Mouse (Mus musculus) heart, embryonic 15.5 days (tissue): Measurements from ENCODE around the gene Olfr889. TPM values are rescaled to one million over a fixed set of nuclear protein-coding genes. Genes with fewer than 3 reads are reported as not detected.
"Not testable (repeated sequence)": the region's sequence is repeated elsewhere in the genome, so short reads cannot be mapped to it uniquely, and the experiment has no call there.

Experiments
- ATAC-seq: fragments of 200-750 bp; cut with Nextera tagmentation; replicated peaks from 2 replicates; pipeline ENCODE4 v1.8.0; 2017; ENCODE audit warnings: low read depth, moderate TSS enrichment; ENCODE audit not compliant: insufficient number of reproducible peaks, insufficient read depth, low FRiP score
- H3K27ac ChIP-seq: fragments of 300-500 bp; sonication (generic); 2 replicates; pipeline ENCODE4 v1.5.1; 2015; ENCODE audit warnings: mild to moderate bottlenecking, inconsistent platforms
- H3K27me3 ChIP-seq: fragments of 300-500 bp; sonication (generic); 2 replicates; pipeline ENCODE4 v1.6.1; 2015; ENCODE audit warnings: inconsistent platforms
- H3K36me3 ChIP-seq: fragments of 300-500 bp; sonication (generic); 2 replicates; pipeline ENCODE4 v1.6.1; 2015; ENCODE audit warnings: mild to moderate bottlenecking, inconsistent platforms
- H3K4me1 ChIP-seq: fragments of 300-500 bp; sonication (generic); replicated peaks from 2 replicates; pipeline ENCODE4 v1.6.1; 2015; ENCODE audit warnings: inconsistent platforms
- H3K4me2 ChIP-seq: fragments of 300-500 bp; sonication (generic); 2 replicates; pipeline ENCODE4 v1.6.1; 2015; ENCODE audit warnings: inconsistent platforms, mild to moderate bottlenecking, moderate library complexity
- H3K4me3 ChIP-seq: fragments of 300-500 bp; sonication (generic); 2 replicates; pipeline ENCODE4 v1.5.1; 2015; ENCODE audit warnings: mild to moderate bottlenecking, inconsistent platforms
- H3K9ac ChIP-seq: fragments of 300-500 bp; sonication (generic); 2 replicates; pipeline ENCODE4 v1.6.1; 2015; ENCODE audit warnings: mild to moderate bottlenecking, inconsistent platforms
- H3K9me3 ChIP-seq: fragments of 300-500 bp; sonication (generic); replicated peaks from 2 replicates; pipeline ENCODE4 v1.6.1; 2016; ENCODE audit warnings: inconsistent platforms
- WGBS: fragments of 180-500 bp; shearing (Covaris S2); methylation state at CpG from one replicate; pipeline ENCODE4 v1.1.7; 2015; ENCODE audit warnings: mixed read lengths; 5-methylcytosine and 5-hydroxymethylcytosine counted together
- polyA plus RNA-seq: library from polyadenylated mRNA; unstranded; fragments of >200 nt; fragmentation: Nextera tagmentation; extraction: Ambion mirVana; gene quantifications from 2 replicates; pipeline ENCODE4 v1.2.1, GENCODE M21; 2015

Gene Olfr889
- polyA plus RNA-seq = 0.03 TPM in 1 of 2 replicates, not detected in the other

GRCm38 (mm10) chr9:38114898-38115297 lies at the start of gene Olfr889:
Gene Olfr889, plus strand, starts transcription at chr9:38115198.
- Histone ChIP-seq H3K4me1 (no peaks in the 10 kb centered on the region), H3K9ac (no peak within 1 kb of the TSS), H3K27me3 (no peaks in the 10 kb centered on the region), H3K4me2 (no peak within 1 kb of the TSS), H3K9me3 (no peaks in the 10 kb centered on the region), H3K27ac (no peak within 1 kb of the TSS), H3K4me3 (no peak within 1 kb of the TSS), H3K36me3 (no peaks in the 10 kb centered on the region)
- no peak for ATAC-seq

- H3K27me3 ChIP-seq = no peaks in the 10 kb centered on the region
- WGBS = 78% methylated on average over 1 of the region's 1 CpGs
- no peaks in the 10 kb centered on the region for H3K36me3 ChIP-seq
- no peak within 1 kb of the TSS for H3K4me3 ChIP-seq
- H3K9me3 ChIP-seq = no peaks in the 10 kb centered on the region
- H3K27ac ChIP-seq = no peak within 1 kb of the TSS
- H3K4me2 ChIP-seq = no peak within 1 kb of the TSS
- no peak within 1 kb of the TSS for H3K9ac ChIP-seq
- H3K4me1 ChIP-seq = no peaks in the 10 kb centered on the region
- no peak for ATAC-seq
Measured at GRCm38 (mm10) chr9:38083772-38084171, 31.2 kb upstream of the Olfr889 start, which contains the start of gene Olfr887. Gene Olfr887, plus strand, starts transcription at chr9:38084072.

GRCm38 (mm10) chr9:38107828-38108227 lies 7.2 kb upstream of the Olfr889 start, which contains the start of gene Olfr888:
Gene Olfr888, plus strand, starts transcription at chr9:38108128.
- H3K4me1 ChIP-seq = no peaks in the 10 kb centered on the region
- H3K9me3 ChIP-seq = no peaks in the 10 kb centered on the region
- H3K36me3 ChIP-seq = no peaks in the 10 kb centered on the region
- H3K4me2 ChIP-seq = no peak within 1 kb of the TSS
- H3K4me3 ChIP-seq = no peak within 1 kb of the TSS
- H3K27ac ChIP-seq = no peak within 1 kb of the TSS
- WGBS = 53% methylated on average over 1 of the region's 1 CpGs
- H3K9ac ChIP-seq = no peak within 1 kb of the TSS
- no peak for ATAC-seq
- no peaks in the 10 kb centered on the region for H3K27me3 ChIP-seq

DNA sequence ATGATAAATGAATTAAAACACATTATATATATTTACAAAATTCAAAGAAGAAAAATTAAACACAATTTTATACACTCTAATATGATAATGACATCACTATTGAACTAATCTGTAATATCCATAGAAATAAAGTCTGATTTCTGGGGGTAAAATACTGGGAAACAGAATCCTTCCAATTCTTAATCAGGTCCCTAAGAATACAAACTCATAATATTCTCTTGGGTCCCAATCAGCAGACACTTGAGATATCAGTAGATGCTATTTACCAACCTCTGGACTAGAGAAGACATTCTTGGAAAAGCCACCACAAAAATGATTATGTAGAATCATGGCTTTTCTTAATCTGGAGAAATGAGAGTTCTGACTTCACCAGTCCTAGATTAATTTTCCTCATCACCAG lies 27.2 kb downstream of the Olfr889 start, which contains the start of gene Olfr890:
Gene Olfr890 (plus strand): TSS at position 301 of the 400 bp plus-strand sequence.
- H3K4me1 ChIP-seq = no peaks in the 10 kb centered on the region
- H3K27ac ChIP-seq = no peak within 1 kb of the TSS
- H3K36me3 ChIP-seq = no peaks in the 10 kb centered on the region
- H3K4me3 ChIP-seq = no peak within 1 kb of the TSS
- H3K9ac ChIP-seq = no peak within 1 kb of the TSS
- H3K4me2 ChIP-seq = no peak within 1 kb of the TSS
- no peak for ATAC-seq
- H3K9me3 ChIP-seq = no peaks in the 10 kb centered on the region
- H3K27me3 ChIP-seq = no peaks in the 10 kb centered on the region

DNA sequence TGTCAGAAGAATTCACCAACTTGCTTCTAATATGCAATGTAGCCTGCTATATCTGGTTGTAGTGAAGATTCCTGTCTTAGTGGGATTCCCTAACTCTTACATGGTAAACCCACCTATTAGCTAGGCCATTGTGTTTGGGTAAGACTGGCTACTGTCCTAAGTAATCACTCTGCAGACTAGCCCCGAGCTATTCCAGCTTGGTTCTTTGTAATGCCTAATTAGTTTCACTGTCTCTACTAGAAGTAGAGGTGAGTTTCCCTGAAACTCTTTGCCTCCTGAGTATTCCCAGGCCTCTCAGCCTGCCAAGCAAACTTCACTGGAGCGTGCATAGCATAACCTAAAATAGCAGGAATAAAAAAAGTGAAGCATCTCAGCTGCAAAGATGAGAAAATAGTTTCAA lies 53.3 kb downstream of the Olfr889 start:
- not testable (repeated sequence) for H3K27me3 ChIP-seq, H3K9me3 ChIP-seq, H3K4me3 ChIP-seq, H3K27ac ChIP-seq, H3K4me1 ChIP-seq, H3K36me3 ChIP-seq, H3K9ac ChIP-seq, H3K4me2 ChIP-seq, ATAC-seq
- 40% methylated on average over 2 of the region's 2 CpGs for WGBS

Other genes starting within 250 kb of the Olfr889 start
- gene Olfr145, start 218.5 kb upstream of the Olfr889 start, polyA plus RNA-seq = not detected in 2 replicates
- gene Olfr878, start 197.4 kb upstream of the Olfr889 start, polyA plus RNA-seq = not detected in 2 replicates
- not detected in 2 replicates for gene Olfr881, start 123.4 kb upstream of the Olfr889 start, polyA plus RNA-seq
- gene Olfr883, start 89.4 kb upstream of the Olfr889 start, polyA plus RNA-seq = not detected in 2 replicates
- gene Olfr884, start 68.6 kb upstream of the Olfr889 start, polyA plus RNA-seq = not detected in 2 replicates
- gene Olfr885, start 53.9 kb upstream of the Olfr889 start, polyA plus RNA-seq = not detected in 2 replicates
- gene Olfr887, start 31.1 kb upstream of the Olfr889 start, polyA plus RNA-seq = not detected in 2 replicates
- not detected in 2 replicates for gene Olfr888, start 7.1 kb upstream of the Olfr889 start, polyA plus RNA-seq
- gene Olfr890, start 27.3 kb downstream of the Olfr889 start, polyA plus RNA-seq = not detected in 2 replicates
- gene Olfr891, start 65.6 kb downstream of the Olfr889 start, polyA plus RNA-seq = not detected in 2 replicates
- not detected in 2 replicates for gene Olfr893, start 93.2 kb downstream of the Olfr889 start, polyA plus RNA-seq
- gene Olfr894, start 102.9 kb downstream of the Olfr889 start, polyA plus RNA-seq = not detected in 2 replicates
- gene Olfr143, start 137.6 kb downstream of the Olfr889 start, polyA plus RNA-seq = not detected in 2 replicates
- not detected in 2 replicates for gene Olfr895, start 152.7 kb downstream of the Olfr889 start, polyA plus RNA-seq
- not detected in 2 replicates for gene Olfr896-ps1, start 175.9 kb downstream of the Olfr889 start, polyA plus RNA-seq
- gene Olfr25, start 213.9 kb downstream of the Olfr889 start, polyA plus RNA-seq = not detected in 2 replicates
- gene Olfr898, start 233.2 kb downstream of the Olfr889 start, polyA plus RNA-seq = not detected in 2 replicates